Mouse (Mus musculus) olfactory bulb, adult 2 months (tissue): ENCODE data around the gene Foxp4.

Source experiments
- CTCF ChIP-seq: fragments of 200-500 bp; IDR thresholded peaks from 2 replicates; pipeline ENCODE4 v1.5.1; 2012; ENCODE audit warnings: low read depth, mild to moderate bottlenecking, low read length, moderate library complexity; ENCODE audit not compliant: insufficient read depth
- POLR2A ChIP-seq: fragments of 200-500 bp; IDR thresholded peaks from 2 replicates; pipeline ENCODE4 v1.6.1; 2012; ENCODE audit warnings: mild to moderate bottlenecking, low read depth, low read length, moderate library complexity; ENCODE audit not compliant: insufficient read depth

- TF ChIP-seq POLR2A (no peak), CTCF (no peak)
These were observed 12.1 kb upstream of the Foxp4 start for GRCm38 (mm10) chr17:47936591-47936990.
